Mouse (Mus musculus): Measurements from ENCODE around the gene Rabgap1.
A peak's percentile ranks its signal among the peaks of the same experiment; 100 is the strongest.

The Rabgap1 gene

GRCm38 (mm10) chr2:37442611-37443591 lies at the start of gene Rabgap1, which contains the start of the genes Zbtb26 and Zbtb6:
Gene Rabgap1, plus strand, starts transcription at chr2:37443279.
Gene Zbtb26, minus strand, starts transcription at chr2:37443135.
Gene Zbtb6, minus strand, starts transcription at chr2:37443171.
- no peak for TF ChIP-seq CTCF (conservative IDR thresholded peaks at IDR 0.05; ENCODE audit: low read length)
- no peak for TF ChIP-seq NANOG (IDR thresholded peaks at IDR 0.05; ENCODE audit: borderline replicate concordance, low read length)
- TF ChIP-seq POU5F1 (IDR thresholded peaks at IDR 0.05; ENCODE audit: borderline replicate concordance, low read length), result no peak
- H3K4me3 ChIP-seq (replicated peaks; ENCODE audit: low read length), result peak within 1 kb of the TSS; percentile 95
- H3K4me1 ChIP-seq (replicated peaks; ENCODE audit: low read depth, low read length), result peaks cover 33% of the 10 kb centered on the region
- no peaks in the 10 kb centered on the region for H3K9me3 ChIP-seq (ENCODE audit: low read length)
- H3K27me3 ChIP-seq (ENCODE audit: insufficient read depth, low read length), result no peaks in the 10 kb centered on the region
- peaks cover 33% of the 10 kb centered on the region for H3K36me3 ChIP-seq (ENCODE audit: insufficient read depth, low read length)

- Histone ChIP-seq H3K4me1 (replicated peaks; ENCODE audit: low read depth, low read length) (peaks cover 4% of the 10 kb centered on the region; the same call in 1 of the 2 replicates), H3K27me3 (ENCODE audit: insufficient read depth, low read length) (no peaks in the 10 kb centered on the region), H3K36me3 (ENCODE audit: insufficient read depth, low read length) (peaks cover 57% of the 10 kb centered on the region), H3K9me3 (ENCODE audit: low read length) (no peaks in the 10 kb centered on the region), H3K4me3 (replicated peaks; ENCODE audit: low read length) (no peak overlapping the region)
- no peak for TF ChIP-seq NANOG (IDR thresholded peaks at IDR 0.05; ENCODE audit: borderline replicate concordance, low read length)
- no peak for TF ChIP-seq CTCF (conservative IDR thresholded peaks at IDR 0.05; ENCODE audit: low read length)
- no peak for TF ChIP-seq POU5F1 (IDR thresholded peaks at IDR 0.05; ENCODE audit: borderline replicate concordance, low read length)
Measured at GRCm38 (mm10) chr2:37395539-37395938, 47.5 kb upstream of the Rabgap1 start.

- Histone ChIP-seq H3K27me3 (ENCODE audit: insufficient read depth, low read length) (no peaks in the 10 kb centered on the region), H3K4me3 (replicated peaks; ENCODE audit: low read length) (peak overlapping the region; percentile 88), H3K36me3 (ENCODE audit: insufficient read depth, low read length) (peaks cover 9% of the 10 kb centered on the region; the same call in 1 of the 2 replicates), H3K9me3 (ENCODE audit: low read length) (no peaks in the 10 kb centered on the region), H3K4me1 (replicated peaks; ENCODE audit: low read depth, low read length) (peaks cover 19% of the 10 kb centered on the region)
- no peak for TF ChIP-seq CTCF (conservative IDR thresholded peaks at IDR 0.05; ENCODE audit: low read length)
- TF ChIP-seq NANOG (IDR thresholded peaks at IDR 0.05; ENCODE audit: borderline replicate concordance, low read length), result no peak
- TF ChIP-seq POU5F1 (IDR thresholded peaks at IDR 0.05; ENCODE audit: borderline replicate concordance, low read length), result no peak
Measured at GRCm38 (mm10) chr2:37421903-37422302, 21.2 kb upstream of the Rabgap1 start.

- H3K9me3 ChIP-seq (ENCODE audit: low read length), result no peaks in the 10 kb centered on the region
- H3K36me3 ChIP-seq (ENCODE audit: insufficient read depth, low read length), result peaks cover 16% of the 10 kb centered on the region
- no peaks in the 10 kb centered on the region for H3K27me3 ChIP-seq (ENCODE audit: insufficient read depth, low read length)
- peaks cover 21% of the 10 kb centered on the region for H3K4me1 ChIP-seq (replicated peaks; ENCODE audit: low read depth, low read length)
- H3K4me3 ChIP-seq (replicated peaks; ENCODE audit: low read length), result peak within 1 kb of the TSS; percentile 88
- TF ChIP-seq CTCF (conservative IDR thresholded peaks at IDR 0.05; ENCODE audit: low read length) (no peak), NANOG (IDR thresholded peaks at IDR 0.05; ENCODE audit: borderline replicate concordance, low read length) (no peak), POU5F1 (IDR thresholded peaks at IDR 0.05; ENCODE audit: borderline replicate concordance, low read length) (no peak)
Measured at GRCm38 (mm10) chr2:37422306-37423304, 20.5 kb upstream of the Rabgap1 start, which contains the start of gene Rc3h2. Gene Rc3h2, minus strand, starts transcription at chr2:37422903.

- no peaks in the 10 kb centered on the region for H3K27me3 ChIP-seq (ENCODE audit: insufficient read depth, low read length)
- no peak for TF ChIP-seq POU5F1 (IDR thresholded peaks at IDR 0.05; ENCODE audit: borderline replicate concordance, low read length)
- no peak for TF ChIP-seq NANOG (IDR thresholded peaks at IDR 0.05; ENCODE audit: borderline replicate concordance, low read length)
- TF ChIP-seq CTCF (conservative IDR thresholded peaks at IDR 0.05; ENCODE audit: low read length), result no peak
Measured at GRCm38 (mm10) chr2:37423671-37424070, 19.4 kb upstream of the Rabgap1 start.

DNA sequence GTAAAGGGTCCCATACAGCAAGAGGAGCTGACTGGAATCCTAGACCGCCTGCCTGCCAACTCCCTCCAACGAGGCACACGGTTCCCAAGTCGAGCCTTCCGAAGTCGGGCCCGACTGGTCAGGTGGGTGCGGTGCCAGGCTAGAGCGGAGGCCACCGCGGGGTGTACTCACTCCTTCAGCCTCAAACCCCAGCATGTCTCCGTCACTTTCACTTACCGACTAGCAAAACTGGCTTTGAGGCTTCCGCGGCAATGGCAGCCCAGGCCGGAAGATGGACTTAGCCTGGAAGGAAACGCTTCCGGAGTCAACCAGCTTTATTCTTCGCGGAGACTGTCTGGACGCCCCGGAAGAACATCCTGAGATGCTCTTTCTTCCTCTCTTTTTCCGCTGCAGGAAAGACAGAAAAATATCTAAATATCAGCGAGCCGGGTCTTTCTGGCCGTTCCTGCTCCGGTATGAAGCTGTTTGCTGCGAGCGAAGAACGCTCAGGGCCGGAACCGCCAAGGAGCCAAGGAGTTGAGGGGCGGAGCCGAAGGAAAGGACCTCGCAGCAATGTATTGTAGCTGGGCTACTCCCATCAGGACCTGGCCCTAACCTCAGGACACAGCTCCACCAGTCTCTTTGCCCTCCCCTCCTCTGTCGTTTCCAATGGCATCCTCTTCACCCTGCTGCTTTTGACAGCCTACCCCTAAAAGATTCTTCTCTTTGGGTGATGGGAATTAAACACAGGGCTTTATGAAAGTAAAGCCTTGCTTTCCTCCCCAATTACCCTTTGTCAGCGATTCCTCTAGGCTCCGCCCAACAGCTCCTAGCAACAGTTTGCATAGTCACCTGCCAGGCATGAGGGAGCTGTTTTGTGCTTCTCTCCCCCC lies 12.2 kb upstream of the Rabgap1 start:
- H3K27me3 ChIP-seq (ENCODE audit: insufficient read depth, low read length), result no peaks in the 10 kb centered on the region
- H3K9me3 ChIP-seq (ENCODE audit: low read length), result no peaks in the 10 kb centered on the region
- H3K36me3 ChIP-seq (ENCODE audit: insufficient read depth, low read length), result peaks cover 54% of the 10 kb centered on the region
- TF ChIP-seq POU5F1 (IDR thresholded peaks at IDR 0.05; ENCODE audit: borderline replicate concordance, low read length), result no peak
- TF ChIP-seq NANOG (IDR thresholded peaks at IDR 0.05; ENCODE audit: borderline replicate concordance, low read length), result no peak
- no peak for TF ChIP-seq CTCF (conservative IDR thresholded peaks at IDR 0.05; ENCODE audit: low read length)
- peak overlapping the region; percentile 97 for H3K4me3 ChIP-seq (replicated peaks; ENCODE audit: low read length)
- H3K4me1 ChIP-seq (replicated peaks; ENCODE audit: low read depth, low read length), result peaks cover 40% of the 10 kb centered on the region

More at GRCm38 (mm10) chr2:37423671-37424070, 19.4 kb upstream of the Rabgap1 start:
- Histone ChIP-seq H3K4me3 (replicated peaks; ENCODE audit: low read length) (no peak overlapping the region), H3K4me1 (replicated peaks; ENCODE audit: low read depth, low read length) (peaks cover 30% of the 10 kb centered on the region), H3K9me3 (ENCODE audit: low read length) (no peaks in the 10 kb centered on the region), H3K36me3 (ENCODE audit: insufficient read depth, low read length) (peaks cover 27% of the 10 kb centered on the region)

- Histone ChIP-seq H3K4me1 (replicated peaks; ENCODE audit: low read depth, low read length) (peaks cover 40% of the 10 kb centered on the region), H3K9me3 (ENCODE audit: low read length) (no peaks in the 10 kb centered on the region), H3K4me3 (replicated peaks; ENCODE audit: low read length) (peak overlapping the region; percentile 97), H3K36me3 (ENCODE audit: insufficient read depth, low read length) (peaks cover 59% of the 10 kb centered on the region), H3K27me3 (ENCODE audit: insufficient read depth, low read length) (no peaks in the 10 kb centered on the region)
- TF ChIP-seq POU5F1 (IDR thresholded peaks at IDR 0.05; ENCODE audit: borderline replicate concordance, low read length) (no peak), CTCF (conservative IDR thresholded peaks at IDR 0.05; ENCODE audit: low read length) (no peak)
Measured at GRCm38 (mm10) chr2:37431609-37432008, 11.5 kb upstream of the Rabgap1 start.
